Mouse (Mus musculus) cerebellum, adult 2 months (tissue): ENCODE results near the gene Mtmr4.

Source experiments
- CTCF ChIP-seq: fragments of 200-500 bp; IDR thresholded peaks from 2 replicates; pipeline ENCODE4 v1.5.1; 2011; ENCODE audit warnings: low read depth, mild to moderate bottlenecking, control low read depth, low read length, moderate library complexity, borderline replicate concordance; ENCODE audit not compliant: insufficient read depth
- POLR2A ChIP-seq: fragments of 200-500 bp; IDR thresholded peaks from 2 replicates; pipeline ENCODE4 v1.6.1; 2011; ENCODE audit warnings: low read length, control low read depth, borderline replicate concordance; ENCODE audit not compliant: insufficient read depth

GRCm38 (mm10) chr11:87587211-87587874 is 4.6 kb upstream of the Mtmr4 start:
- TF ChIP-seq CTCF (no peak), POLR2A (no peak)
